Mouse (Mus musculus): ENCODE measurements around the gene Efr3b. TPM values are rescaled to one million over a fixed set of nuclear protein-coding genes. Genes with fewer than 3 reads are reported as not detected.

The Efr3b gene
- total RNA-seq (2023; ENCODE audit: inconsistent age): 0.09 to 1.6 TPM in 2 of 4 replicates, not detected in the others

GRCm38 (mm10) chr12:4038061-4039041 lies at the start of gene Efr3b:
TSS of gene Efr3b (minus strand) at chr12:4038915.

GRCm38 (mm10) chr12:4082132-4083001 lies 43.7 kb upstream of the Efr3b start, which contains the start of gene Dnajc27:
TSS of gene Dnajc27 (plus strand) at chr12:4082583.

GRCm38 (mm10) chr12:3954651-3955050 lies 84.1 kb downstream of the Efr3b start, which contains the start of gene Pomc:
TSS of gene Pomc (plus strand) at chr12:3954951.

Other genes with a start within 250 kb of the Efr3b start
- gene Dnmt3a, start 232.9 kb downstream of the Efr3b start, total RNA-seq (2023; ENCODE audit: inconsistent age): 59.1 to 79.4 TPM (median 66.5 TPM) in 4 replicates
- 1.9 to 3.3 TPM (median 2.0 TPM) in 4 replicates for gene Pomc, start 84.0 kb downstream of the Efr3b start, total RNA-seq (2023; ENCODE audit: inconsistent age)
- gene Dnajc27, start 43.7 kb upstream of the Efr3b start, total RNA-seq (2023; ENCODE audit: inconsistent age): 15.1 to 18.7 TPM (median 16.9 TPM) in 4 replicates
- 8.2 to 11.8 TPM (median 10.0 TPM) in 4 replicates for gene Adcy3, start 94.2 kb upstream of the Efr3b start, total RNA-seq (2023; ENCODE audit: inconsistent age)
- gene Ptrhd1, start 195.1 kb upstream of the Efr3b start, total RNA-seq (2023; ENCODE audit: inconsistent age): 5.0 to 5.8 TPM (median 5.2 TPM) in 4 replicates
- 22.1 to 25.9 TPM (median 24.3 TPM) in 4 replicates for gene Cenpo, start 195.4 kb upstream of the Efr3b start, total RNA-seq (2023; ENCODE audit: inconsistent age)